Mouse (Mus musculus) heart, embryonic 16.5 days (tissue): ENCODE results near the gene S100a1. TPM values are rescaled to one million over a fixed set of nuclear protein-coding genes. Genes with fewer than 3 reads are reported as not detected.

Experiments used
- ATAC-seq: fragments of 200-750 bp; cut with Nextera tagmentation; replicated peaks from 2 replicates; pipeline ENCODE4 v1.8.0; 2017; ENCODE audit warnings: moderate number of reproducible peaks; ENCODE audit not compliant: insufficient read depth, low FRiP score; ENCODE audit errors: extremely low read depth
- H3K27ac ChIP-seq: fragments of 300-500 bp; sonication (generic); 2 replicates; pipeline ENCODE4 v1.5.1; 2014; ENCODE audit warnings: mild to moderate bottlenecking, low read length, control low read depth, moderate library complexity
- H3K27me3 ChIP-seq: fragments of 300-500 bp; sonication (generic); 2 replicates; pipeline ENCODE4 v1.6.1; 2014; ENCODE audit warnings: low read length, mixed read lengths; ENCODE audit not compliant: control insufficient read depth, insufficient read depth
- H3K36me3 ChIP-seq: fragments of 300-500 bp; sonication (generic); 2 replicates; pipeline ENCODE4 v1.6.1; 2014; ENCODE audit not compliant: control insufficient read depth, insufficient read depth
- H3K4me1 ChIP-seq: fragments of 300-500 bp; sonication (generic); 2 replicates; pipeline ENCODE4 v1.6.1; 2014; ENCODE audit warnings: low read length, mixed read lengths; ENCODE audit not compliant: control insufficient read depth, insufficient read depth
- H3K4me2 ChIP-seq: fragments of 300-500 bp; sonication (generic); 2 replicates; pipeline ENCODE4 v1.6.1; 2014; ENCODE audit warnings: low read depth, mild to moderate bottlenecking, control low read depth, low read length
- H3K4me3 ChIP-seq: fragments of 300-500 bp; sonication (generic); 2 replicates; pipeline ENCODE4 v1.5.1; 2014; ENCODE audit warnings: mild to moderate bottlenecking, control low read depth, low read length
- H3K9ac ChIP-seq: fragments of 300-500 bp; sonication (generic); 2 replicates; pipeline ENCODE4 v1.6.1; 2014; ENCODE audit warnings: low read length, control low read depth
- H3K9me3 ChIP-seq: fragments of 300-500 bp; sonication (generic); replicated peaks from 2 replicates; pipeline ENCODE4 v1.6.1; 2016; ENCODE audit warnings: low read length; ENCODE audit not compliant: control insufficient read depth
- WGBS: fragments of 180-500 bp; shearing (Covaris S2); extraction: QIAGEN DNeasy Blood & Tissue Kit; methylation state at CpG from one replicate; pipeline ENCODE4 v1.1.7; 2014; 5-methylcytosine and 5-hydroxymethylcytosine counted together
- polyA plus RNA-seq: library from polyadenylated mRNA; unstranded; fragments of >200 nt; fragmentation: Nextera tagmentation; extraction: Ambion mirVana; gene quantifications from 2 replicates; pipeline ENCODE4 v1.2.1, GENCODE M21; 2015

Gene S100a1
- polyA plus RNA-seq, 1 experiment from 2014 or later, result 348 TPM

DNA sequence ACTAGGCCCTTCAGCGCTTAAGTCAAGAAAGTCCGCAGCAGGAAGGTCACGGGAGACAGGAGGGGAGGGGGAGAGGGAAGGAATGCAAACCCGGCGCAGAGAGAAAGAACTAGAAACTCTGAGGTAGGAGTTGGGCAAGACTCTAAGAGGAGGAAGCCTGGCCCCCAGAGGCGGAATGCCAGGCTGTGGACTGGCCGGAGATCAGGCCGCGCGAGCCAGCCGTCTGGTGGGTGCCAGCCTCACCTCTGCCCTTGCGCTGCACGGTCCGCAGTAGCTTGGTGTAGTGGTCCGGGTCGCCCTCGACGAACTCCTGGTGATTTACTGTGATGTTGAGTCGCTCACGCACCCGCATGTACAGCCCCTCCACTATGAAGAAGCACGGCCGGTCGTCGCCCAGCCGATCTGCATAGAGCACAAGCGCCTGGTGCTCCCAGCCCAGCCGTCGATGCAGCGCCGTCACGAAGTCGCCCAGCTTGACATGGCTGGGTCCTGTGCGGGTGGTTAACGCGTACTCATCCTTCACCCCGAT, 49.6 kb downstream of the S100a1 start:
- Histone ChIP-seq H3K36me3 (no peaks in the 10 kb centered on the region), H3K9ac (peak overlapping the region; percentile 80), H3K4me2 (peak overlapping the region; percentile 68), H3K27me3 (peaks cover 19% of the 10 kb centered on the region), H3K4me3 (peak overlapping the region; percentile 63), H3K4me1 (0 out of 2 replicates have a peak, but pooled peaks cover 3% of the 10 kb centered on the region), H3K9me3 (0 out of 2 replicates have a peak, but pooled peaks cover 3% of the 10 kb centered on the region), H3K27ac (no peak overlapping the region; the same call in 1 of the 2 replicates)
- 13% methylated on average over 37 of the region's 37 CpGs for WGBS
- 0 out of 2 replicates have a peak, but pooled peaks have one; percentile 17 for ATAC-seq

DNA sequence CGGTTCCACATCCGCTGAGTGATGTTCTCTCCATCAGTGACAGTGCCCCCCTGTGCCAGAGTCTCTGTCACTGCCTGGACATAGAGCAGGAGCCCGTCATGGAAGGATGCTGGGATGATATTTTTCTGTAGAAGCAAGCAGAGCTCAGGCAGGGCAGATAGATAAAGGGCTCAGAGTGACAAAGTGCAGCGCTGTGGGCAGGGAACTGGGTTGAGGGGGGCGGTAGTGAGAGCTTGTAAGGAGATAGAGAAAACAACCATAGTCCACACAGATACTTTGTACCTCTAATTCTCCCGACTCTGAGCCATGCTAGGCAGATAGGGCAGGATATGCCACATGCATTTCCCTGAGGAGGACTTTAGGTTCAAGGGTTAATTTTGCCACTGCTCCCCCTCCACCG, 51.6 kb downstream of the S100a1 start:
- ATAC-seq, result no peak
- Histone ChIP-seq H3K27ac (no peak overlapping the region), H3K4me1 (0 out of 2 replicates have a peak, but pooled peaks cover 3% of the 10 kb centered on the region), H3K4me2 (peak overlapping the region; percentile 68; the same call in 1 of the 2 replicates), H3K27me3 (peaks cover 19% of the 10 kb centered on the region), H3K4me3 (no peak overlapping the region), H3K9ac (no peak overlapping the region; the same call in 1 of the 2 replicates), H3K36me3 (no peaks in the 10 kb centered on the region), H3K9me3 (0 out of 2 replicates have a peak, but pooled peaks cover 2% of the 10 kb centered on the region)
- 31% methylated on average over 7 of the region's 7 CpGs for WGBS

DNA sequence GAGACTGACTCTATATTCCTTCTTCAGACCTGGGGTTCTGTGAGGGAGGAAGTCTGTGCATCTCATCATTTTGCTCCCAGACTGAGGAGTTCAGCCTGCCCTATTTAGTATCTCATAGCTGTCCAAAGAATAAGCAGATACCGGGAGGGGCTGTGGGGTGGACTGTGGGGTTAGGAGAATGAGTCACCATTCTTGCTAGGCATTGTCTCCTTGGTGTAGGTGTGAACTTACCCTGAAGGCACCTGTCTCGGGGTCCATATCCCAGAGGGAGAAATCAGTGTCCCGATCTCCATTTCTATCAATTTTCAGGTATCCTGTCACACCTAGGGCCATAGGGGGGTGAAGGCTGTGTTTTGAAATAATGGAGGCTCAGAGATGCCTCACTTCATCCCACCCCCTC, 52.3 kb downstream of the S100a1 start:
- Histone ChIP-seq H3K4me3 (no peak overlapping the region), H3K4me1 (0 out of 2 replicates have a peak, but pooled peaks cover 3% of the 10 kb centered on the region), H3K9me3 (no peaks in the 10 kb centered on the region), H3K9ac (no peak overlapping the region), H3K27ac (no peak overlapping the region), H3K36me3 (no peaks in the 10 kb centered on the region), H3K4me2 (no peak overlapping the region), H3K27me3 (peaks cover 19% of the 10 kb centered on the region)
- ATAC-seq, result no peak
- 79% methylated on average over 3 of the region's 3 CpGs for WGBS

Other genes starting within 250 kb of the S100a1 start
- gene Dennd4b, start 249.2 kb downstream of the S100a1 start, polyA plus RNA-seq, result 7.1 and 7.4 TPM in 2 replicates
- 8.4 and 8.7 TPM in 2 replicates for gene Gatad2b, start 221.2 kb downstream of the S100a1 start, polyA plus RNA-seq
- gene Slc27a3, start 124.5 kb downstream of the S100a1 start, polyA plus RNA-seq, result 5.6 and 6.7 TPM in 2 replicates
- 18.4 and 19.8 TPM in 2 replicates for gene Ints3, start 80.8 kb downstream of the S100a1 start, polyA plus RNA-seq
- gene Npr1, start 48.5 kb downstream of the S100a1 start, polyA plus RNA-seq, result 11.3 and 13.0 TPM in 2 replicates
- 103 and 104 TPM in 2 replicates for gene Ilf2, start 38.3 kb downstream of the S100a1 start, polyA plus RNA-seq
- gene Snapin, start 23.4 kb downstream of the S100a1 start, polyA plus RNA-seq, result 76.1 and 88.9 TPM in 2 replicates
- 95.6 and 98.2 TPM in 2 replicates for gene Chtop, start 4.9 kb downstream of the S100a1 start, polyA plus RNA-seq
- 84.4 and 88.6 TPM in 2 replicates for gene S100a13, start within 50 bp of the S100a1 start, polyA plus RNA-seq
- gene S100a14, start 12.5 kb upstream of the S100a1 start, polyA plus RNA-seq, result 5.7 and 7.3 TPM in 2 replicates
- gene S100a16, start 22.9 kb upstream of the S100a1 start, polyA plus RNA-seq, result 96.5 and 110 TPM in 2 replicates
- 1.4 and 3.8 TPM in 2 replicates for gene S100a3, start 46.2 kb upstream of the S100a1 start, polyA plus RNA-seq
- gene S100a2, start 75.9 kb upstream of the S100a1 start, polyA plus RNA-seq, result not detected in 2 replicates
- gene Gm42674, start 87.5 kb upstream of the S100a1 start, polyA plus RNA-seq, result not detected in 2 replicates
- gene S100a4, start 89.4 kb upstream of the S100a1 start, polyA plus RNA-seq, result 5.8 and 11.8 TPM in 2 replicates
- gene S100a5, start 94.1 kb upstream of the S100a1 start, polyA plus RNA-seq, result not detected in 2 replicates
- gene S100a6, start 98.5 kb upstream of the S100a1 start, polyA plus RNA-seq, result 56.9 and 61.6 TPM in 2 replicates
- gene S100a7a, start 139.6 kb upstream of the S100a1 start, polyA plus RNA-seq, result 0.14 TPM in 1 of 2 replicates, not detected in the other
- gene S100a8, start 154.6 kb upstream of the S100a1 start, polyA plus RNA-seq, result 16.3 and 22.3 TPM in 2 replicates
- gene S100a9, start 181.3 kb upstream of the S100a1 start, polyA plus RNA-seq, result 11.5 and 16.9 TPM in 2 replicates
- not detected in 2 replicates for gene Pglyrp4, start 212.5 kb upstream of the S100a1 start, polyA plus RNA-seq